Mouse (Mus musculus): ENCODE measurements at regions not wholly inside any gene's neighbourhood (a gene's known extent, or its start where the extent isn't known, plus 50 kb on each side); places are given as distances from the start of the nearest gene placed in this dataset.
"Not testable (repeated sequence)": the region's sequence is repeated elsewhere in the genome, so short reads cannot be mapped to it uniquely, and the experiment has no call there.

- 85% methylated on average over 3 of the region's 3 CpGs for WGBS
- not testable (repeated sequence) for H3K9me3 ChIP-seq (ENCODE audit: control insufficient read depth, low read length); H3K4me1 ChIP-seq (replicated peaks; ENCODE audit: control insufficient read depth, insufficient read depth, low read length); H3K36me3 ChIP-seq (ENCODE audit: control insufficient read depth, insufficient read depth, low read length); H3K4me3 ChIP-seq (ENCODE audit: low read depth, low read length); H3K9ac ChIP-seq (ENCODE audit: low read depth, low read length); H3K4me2 ChIP-seq (replicated peaks; ENCODE audit: low read depth, low read length); H3K27ac ChIP-seq (ENCODE audit: low read depth, low read length); H3K27me3 ChIP-seq (ENCODE audit: control insufficient read depth, insufficient read depth, low read length); DNase-seq (ENCODE audit: low spot score); ATAC-seq (ENCODE audit: low FRiP score)
Measured at GRCm38 (mm10) chr13:4778264-4778823, 169.4 kb upstream of the Akr1e1 start.

GRCm38 (mm10) chr13:4776855-4777254 is 167.9 kb upstream of the Akr1e1 start:
- H3K27ac ChIP-seq (ENCODE audit: low read depth, low read length) = no peak overlapping the region
- no peaks in the 10 kb centered on the region for H3K9me3 ChIP-seq (ENCODE audit: control insufficient read depth, low read length)
- H3K4me1 ChIP-seq (replicated peaks; ENCODE audit: control insufficient read depth, insufficient read depth, low read length) = no peaks in the 10 kb centered on the region
- H3K9ac ChIP-seq (ENCODE audit: low read depth, low read length) = no peak overlapping the region
- WGBS = 39% methylated on average over 4 of the region's 4 CpGs
- no peaks in the 10 kb centered on the region for H3K36me3 ChIP-seq (ENCODE audit: control insufficient read depth, insufficient read depth, low read length)
- ATAC-seq (ENCODE audit: low FRiP score) = no peak
- no peaks in the 10 kb centered on the region for H3K27me3 ChIP-seq (ENCODE audit: control insufficient read depth, insufficient read depth, low read length)
- peak; percentile 56 for DNase-seq (ENCODE audit: low spot score)
- H3K4me2 ChIP-seq (replicated peaks; ENCODE audit: low read depth, low read length) = no peak overlapping the region
- H3K4me3 ChIP-seq (ENCODE audit: low read depth, low read length) = no peak overlapping the region

- Histone ChIP-seq H3K9me3 (ENCODE audit: control insufficient read depth, low read length) (no peaks in the 10 kb centered on the region), H3K4me2 (replicated peaks; ENCODE audit: low read depth, low read length) (no peak overlapping the region), H3K9ac (ENCODE audit: low read depth, low read length) (no peak overlapping the region), H3K4me1 (replicated peaks; ENCODE audit: control insufficient read depth, insufficient read depth, low read length) (no peaks in the 10 kb centered on the region), H3K4me3 (ENCODE audit: low read depth, low read length) (no peak overlapping the region), H3K36me3 (ENCODE audit: control insufficient read depth, insufficient read depth, low read length) (no peaks in the 10 kb centered on the region), H3K27ac (ENCODE audit: low read depth, low read length) (no peak overlapping the region), H3K27me3 (ENCODE audit: control insufficient read depth, insufficient read depth, low read length) (no peaks in the 10 kb centered on the region)
- no peak for DNase-seq (ENCODE audit: low spot score)
- ATAC-seq (ENCODE audit: low FRiP score) = no peak
- WGBS = 89% methylated on average over 2 of the region's 2 CpGs
Measured at GRCm38 (mm10) chr13:4772324-4772723, 163.3 kb upstream of the Akr1e1 start.

- no peaks in the 10 kb centered on the region for H3K9me3 ChIP-seq (ENCODE audit: control insufficient read depth, low read length)
- ATAC-seq (ENCODE audit: low FRiP score) (peak; percentile 96), DNase-seq (ENCODE audit: low spot score) (peak; percentile 49)
- no peak overlapping the region for H3K9ac ChIP-seq (ENCODE audit: low read depth, low read length)
- H3K36me3 ChIP-seq (ENCODE audit: control insufficient read depth, insufficient read depth, low read length) = no peaks in the 10 kb centered on the region
- no peak overlapping the region for H3K4me3 ChIP-seq (ENCODE audit: low read depth, low read length)
- 53% methylated on average over 12 of the region's 12 CpGs for WGBS
- H3K4me1 ChIP-seq (replicated peaks; ENCODE audit: control insufficient read depth, insufficient read depth, low read length) = no peaks in the 10 kb centered on the region
- 0 out of 2 replicates have a peak overlapping the region, but pooled peaks have one; percentile 17 for H3K27ac ChIP-seq (ENCODE audit: low read depth, low read length)
- H3K27me3 ChIP-seq (ENCODE audit: control insufficient read depth, insufficient read depth, low read length) = no peaks in the 10 kb centered on the region
- H3K4me2 ChIP-seq (replicated peaks; ENCODE audit: low read depth, low read length) = no peak overlapping the region
Measured at GRCm38 (mm10) chr13:4771120-4772075, 162.4 kb upstream of the Akr1e1 start.

GRCm38 (mm10) chr13:4759965-4760364 is 151.0 kb upstream of the Akr1e1 start:
- WGBS = 40% methylated on average over 3 of the region's 3 CpGs
- ATAC-seq (ENCODE audit: low FRiP score) = no peak
- no peak for DNase-seq (ENCODE audit: low spot score)

GRCm38 (mm10) chr13:4756529-4756928 is 147.6 kb upstream of the Akr1e1 start:
- Histone ChIP-seq H3K4me1 (replicated peaks; ENCODE audit: control insufficient read depth, insufficient read depth, low read length) (no peaks in the 10 kb centered on the region), H3K4me2 (replicated peaks; ENCODE audit: low read depth, low read length) (no peak overlapping the region), H3K9me3 (ENCODE audit: control insufficient read depth, low read length) (no peaks in the 10 kb centered on the region), H3K36me3 (ENCODE audit: control insufficient read depth, insufficient read depth, low read length) (no peaks in the 10 kb centered on the region), H3K9ac (ENCODE audit: low read depth, low read length) (no peak overlapping the region), H3K27me3 (ENCODE audit: control insufficient read depth, insufficient read depth, low read length) (no peaks in the 10 kb centered on the region), H3K27ac (ENCODE audit: low read depth, low read length) (no peak overlapping the region), H3K4me3 (ENCODE audit: low read depth, low read length) (no peak overlapping the region)
- ATAC-seq (ENCODE audit: low FRiP score) = no peak; the same call in 1 of the 2 replicates
- no peak for DNase-seq (ENCODE audit: low spot score)

More at GRCm38 (mm10) chr13:4759965-4760364, 151.0 kb upstream of the Akr1e1 start:
- H3K4me3 ChIP-seq (ENCODE audit: low read depth, low read length) = no peak overlapping the region
- H3K9ac ChIP-seq (ENCODE audit: low read depth, low read length) = no peak overlapping the region
- H3K4me1 ChIP-seq (replicated peaks; ENCODE audit: control insufficient read depth, insufficient read depth, low read length) = no peaks in the 10 kb centered on the region
- H3K4me2 ChIP-seq (replicated peaks; ENCODE audit: low read depth, low read length) = no peak overlapping the region
- H3K27me3 ChIP-seq (ENCODE audit: control insufficient read depth, insufficient read depth, low read length) = no peaks in the 10 kb centered on the region
- no peak overlapping the region for H3K27ac ChIP-seq (ENCODE audit: low read depth, low read length)
- H3K9me3 ChIP-seq (ENCODE audit: control insufficient read depth, low read length) = no peaks in the 10 kb centered on the region
- no peaks in the 10 kb centered on the region for H3K36me3 ChIP-seq (ENCODE audit: control insufficient read depth, insufficient read depth, low read length)

GRCm38 (mm10) chr13:4742930-4743329 is 134.0 kb upstream of the Akr1e1 start:
- Histone ChIP-seq H3K27me3 (ENCODE audit: control insufficient read depth, insufficient read depth, low read length) (no peaks in the 10 kb centered on the region), H3K9me3 (ENCODE audit: control insufficient read depth, low read length) (no peaks in the 10 kb centered on the region), H3K36me3 (ENCODE audit: control insufficient read depth, insufficient read depth, low read length) (no peaks in the 10 kb centered on the region), H3K4me1 (replicated peaks; ENCODE audit: control insufficient read depth, insufficient read depth, low read length) (no peaks in the 10 kb centered on the region), H3K27ac (ENCODE audit: low read depth, low read length) (no peak overlapping the region), H3K9ac (ENCODE audit: low read depth, low read length) (no peak overlapping the region), H3K4me3 (ENCODE audit: low read depth, low read length) (no peak overlapping the region), H3K4me2 (replicated peaks; ENCODE audit: low read depth, low read length) (no peak overlapping the region)
- ATAC-seq (ENCODE audit: low FRiP score) = no peak
- DNase-seq (ENCODE audit: low spot score) = no peak
- 64% methylated on average over 2 of the region's 2 CpGs for WGBS

GRCm38 (mm10) chr13:4716299-4716698 is 107.3 kb upstream of the Akr1e1 start:
- not testable (repeated sequence) for H3K4me3 ChIP-seq (ENCODE audit: low read depth, low read length)

GRCm38 (mm10) chr13:4714724-4715123 is 105.8 kb upstream of the Akr1e1 start:
- Histone ChIP-seq H3K36me3 (ENCODE audit: control insufficient read depth, insufficient read depth, low read length) (no peaks in the 10 kb centered on the region), H3K27me3 (ENCODE audit: control insufficient read depth, insufficient read depth, low read length) (no peaks in the 10 kb centered on the region), H3K27ac (ENCODE audit: low read depth, low read length) (no peak overlapping the region), H3K4me3 (ENCODE audit: low read depth, low read length) (no peak overlapping the region), H3K9me3 (ENCODE audit: control insufficient read depth, low read length) (no peaks in the 10 kb centered on the region), H3K9ac (ENCODE audit: low read depth, low read length) (no peak overlapping the region), H3K4me2 (replicated peaks; ENCODE audit: low read depth, low read length) (no peak overlapping the region), H3K4me1 (replicated peaks; ENCODE audit: control insufficient read depth, insufficient read depth, low read length) (no peaks in the 10 kb centered on the region)
- DNase-seq (ENCODE audit: low spot score) = no peak
- 0 out of 2 replicates have a peak, but pooled peaks have one; percentile 22 for ATAC-seq (ENCODE audit: low FRiP score)
- WGBS = 88% methylated on average over 1 of the region's 1 CpGs

More at GRCm38 (mm10) chr13:4716299-4716698, 107.3 kb upstream of the Akr1e1 start:
- not testable (repeated sequence) for H3K27me3 ChIP-seq (ENCODE audit: control insufficient read depth, insufficient read depth, low read length); H3K4me1 ChIP-seq (replicated peaks; ENCODE audit: control insufficient read depth, insufficient read depth, low read length); H3K9me3 ChIP-seq (ENCODE audit: control insufficient read depth, low read length); ATAC-seq (ENCODE audit: low FRiP score); H3K27ac ChIP-seq (ENCODE audit: low read depth, low read length); H3K4me2 ChIP-seq (replicated peaks; ENCODE audit: low read depth, low read length); H3K36me3 ChIP-seq (ENCODE audit: control insufficient read depth, insufficient read depth, low read length); H3K9ac ChIP-seq (ENCODE audit: low read depth, low read length); DNase-seq (ENCODE audit: low spot score)
- WGBS = 78% methylated on average over 2 of the region's 2 CpGs

Data from hindbrain, embryonic 11.5 days (tissue).